Mouse (Mus musculus) heart, embryonic 15.5 days (tissue): ENCODE measurements around the gene Cyp1a2. TPM values are rescaled to one million over a fixed set of nuclear protein-coding genes. Genes with fewer than 3 reads are reported as not detected.

Source experiments
- ATAC-seq: fragments of 200-750 bp; cut with Nextera tagmentation; replicated peaks from 2 replicates; pipeline ENCODE4 v1.8.0; 2017; ENCODE audit warnings: low read depth, moderate TSS enrichment; ENCODE audit not compliant: insufficient number of reproducible peaks, insufficient read depth, low FRiP score
- H3K27ac ChIP-seq: fragments of 300-500 bp; sonication (generic); 2 replicates; pipeline ENCODE4 v1.5.1; 2015; ENCODE audit warnings: mild to moderate bottlenecking, inconsistent platforms
- H3K27me3 ChIP-seq: fragments of 300-500 bp; sonication (generic); 2 replicates; pipeline ENCODE4 v1.6.1; 2015; ENCODE audit warnings: inconsistent platforms
- H3K36me3 ChIP-seq: fragments of 300-500 bp; sonication (generic); 2 replicates; pipeline ENCODE4 v1.6.1; 2015; ENCODE audit warnings: mild to moderate bottlenecking, inconsistent platforms
- H3K4me1 ChIP-seq: fragments of 300-500 bp; sonication (generic); replicated peaks from 2 replicates; pipeline ENCODE4 v1.6.1; 2015; ENCODE audit warnings: inconsistent platforms
- H3K4me2 ChIP-seq: fragments of 300-500 bp; sonication (generic); 2 replicates; pipeline ENCODE4 v1.6.1; 2015; ENCODE audit warnings: inconsistent platforms, mild to moderate bottlenecking, moderate library complexity
- H3K4me3 ChIP-seq: fragments of 300-500 bp; sonication (generic); 2 replicates; pipeline ENCODE4 v1.5.1; 2015; ENCODE audit warnings: mild to moderate bottlenecking, inconsistent platforms
- H3K9ac ChIP-seq: fragments of 300-500 bp; sonication (generic); 2 replicates; pipeline ENCODE4 v1.6.1; 2015; ENCODE audit warnings: mild to moderate bottlenecking, inconsistent platforms
- H3K9me3 ChIP-seq: fragments of 300-500 bp; sonication (generic); replicated peaks from 2 replicates; pipeline ENCODE4 v1.6.1; 2016; ENCODE audit warnings: inconsistent platforms
- WGBS: fragments of 180-500 bp; shearing (Covaris S2); methylation state at CpG from one replicate; pipeline ENCODE4 v1.1.7; 2015; ENCODE audit warnings: mixed read lengths; 5-methylcytosine and 5-hydroxymethylcytosine counted together
- polyA plus RNA-seq: library from polyadenylated mRNA; unstranded; fragments of >200 nt; fragmentation: Nextera tagmentation; extraction: Ambion mirVana; gene quantifications from 2 replicates; pipeline ENCODE4 v1.2.1, GENCODE M21; 2015

Gene Cyp1a2
- polyA plus RNA-seq, 1 experiment from 2014 or later, result not detected

DNA sequence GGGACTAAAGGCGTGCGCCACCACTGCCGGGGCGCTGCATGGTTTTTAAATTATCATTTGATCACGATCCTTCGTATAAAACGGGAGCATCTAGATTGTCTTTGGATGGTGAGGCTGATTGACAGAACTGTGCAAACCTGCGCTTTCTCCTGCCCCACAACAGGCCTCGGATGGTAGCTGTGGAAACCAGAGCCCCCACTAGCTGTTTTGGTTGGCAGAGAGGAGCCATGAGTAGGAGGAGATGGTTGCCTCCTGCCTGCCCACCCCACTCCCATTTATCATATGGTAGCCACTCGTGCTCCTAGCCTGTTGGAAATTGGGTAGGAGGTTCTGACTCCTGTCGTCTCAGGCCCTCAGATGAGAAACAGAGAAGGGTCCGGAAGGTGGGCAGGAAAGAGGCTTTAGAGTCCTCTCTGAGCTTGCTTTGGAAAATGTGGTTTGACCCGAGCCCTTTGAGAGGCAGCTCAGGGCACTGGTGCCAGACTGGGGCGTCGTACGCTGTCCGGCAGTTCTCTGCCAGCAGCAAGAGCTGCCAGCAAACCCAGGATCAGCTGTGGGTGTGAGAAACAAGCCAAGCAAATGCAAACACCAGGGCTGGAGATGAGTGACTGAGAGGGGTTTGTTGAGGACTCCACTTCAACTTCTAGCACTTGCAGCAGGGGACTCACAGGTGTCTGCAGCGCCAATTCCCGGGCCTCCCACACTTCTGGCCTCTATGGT, 26.7 kb downstream of the Cyp1a2 start:
- Histone ChIP-seq H3K27me3 (peaks cover 7% of the 10 kb centered on the region; the same call in 1 of the 2 replicates), H3K4me1 (peaks cover 7% of the 10 kb centered on the region), H3K36me3 (no peaks in the 10 kb centered on the region), H3K9ac (no peak overlapping the region), H3K4me3 (no peak overlapping the region), H3K4me2 (no peak overlapping the region), H3K9me3 (no peaks in the 10 kb centered on the region), H3K27ac (no peak overlapping the region)
- WGBS, result 77% methylated on average over 19 of the region's 19 CpGs
- no peak for ATAC-seq

DNA sequence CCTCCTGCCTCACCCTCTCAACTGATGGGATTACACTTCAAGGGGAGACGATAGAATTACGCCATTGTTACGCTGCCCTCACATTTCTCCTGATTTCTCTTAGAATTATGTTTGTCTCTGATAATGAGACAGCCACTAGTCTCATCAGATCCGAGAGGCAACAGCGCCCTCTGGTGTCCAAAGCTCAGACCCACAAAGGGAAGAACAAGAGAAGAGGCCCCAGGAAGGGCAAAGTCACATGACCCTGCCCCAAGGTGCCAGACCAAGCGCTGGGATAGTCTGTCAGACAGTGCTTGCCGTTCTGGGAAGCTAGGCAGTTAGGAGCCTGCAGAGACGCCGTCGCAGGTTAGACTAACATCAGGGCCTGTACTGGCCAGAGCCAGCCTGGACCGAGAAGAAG, 27.8 kb downstream of the Cyp1a2 start:
- WGBS, result 3% methylated on average over 11 of the region's 11 CpGs
- ATAC-seq, result peak; percentile 74; the same call in 1 of the 2 replicates
- H3K27ac ChIP-seq, result no peak overlapping the region
- H3K4me1 ChIP-seq, result peaks cover 11% of the 10 kb centered on the region
- H3K36me3 ChIP-seq, result no peaks in the 10 kb centered on the region
- peak overlapping the region; percentile 20; the same call in 1 of the 2 replicates for H3K4me3 ChIP-seq
- peaks cover 7% of the 10 kb centered on the region; the same call in 1 of the 2 replicates for H3K27me3 ChIP-seq
- H3K9me3 ChIP-seq, result no peaks in the 10 kb centered on the region
- peak overlapping the region; percentile 59 for H3K4me2 ChIP-seq
- H3K9ac ChIP-seq, result peak overlapping the region; percentile 30; the same call in 1 of the 2 replicates

DNA sequence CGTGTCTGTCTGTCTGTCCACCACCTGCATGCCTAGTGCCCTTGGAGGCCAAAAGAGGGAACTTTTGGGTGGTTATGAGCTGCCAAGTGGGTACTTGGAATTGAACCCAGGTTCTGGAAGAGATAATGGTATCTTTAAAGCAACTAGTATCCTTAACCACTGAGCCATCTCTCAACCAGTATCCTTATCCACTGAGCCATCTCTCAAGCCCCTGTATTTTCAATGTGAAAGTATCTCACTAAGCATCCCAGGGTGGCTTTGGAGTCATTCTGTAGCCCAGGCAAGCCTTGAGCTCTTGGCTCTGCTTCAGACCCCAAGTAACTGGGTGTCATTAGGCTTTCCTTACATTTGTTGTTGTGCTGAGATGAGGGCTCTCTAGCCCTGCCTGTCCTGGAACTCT, 28.5 kb downstream of the Cyp1a2 start:
- H3K36me3 ChIP-seq, result no peaks in the 10 kb centered on the region
- WGBS, result 95% methylated on average over 1 of the region's 1 CpGs
- no peak overlapping the region for H3K9ac ChIP-seq
- no peaks in the 10 kb centered on the region for H3K9me3 ChIP-seq
- no peak overlapping the region for H3K27ac ChIP-seq
- no peak for ATAC-seq
- H3K27me3 ChIP-seq, result peaks cover 7% of the 10 kb centered on the region; the same call in 1 of the 2 replicates
- H3K4me1 ChIP-seq, result peaks cover 12% of the 10 kb centered on the region
- H3K4me2 ChIP-seq, result no peak overlapping the region
- H3K4me3 ChIP-seq, result no peak overlapping the region

DNA sequence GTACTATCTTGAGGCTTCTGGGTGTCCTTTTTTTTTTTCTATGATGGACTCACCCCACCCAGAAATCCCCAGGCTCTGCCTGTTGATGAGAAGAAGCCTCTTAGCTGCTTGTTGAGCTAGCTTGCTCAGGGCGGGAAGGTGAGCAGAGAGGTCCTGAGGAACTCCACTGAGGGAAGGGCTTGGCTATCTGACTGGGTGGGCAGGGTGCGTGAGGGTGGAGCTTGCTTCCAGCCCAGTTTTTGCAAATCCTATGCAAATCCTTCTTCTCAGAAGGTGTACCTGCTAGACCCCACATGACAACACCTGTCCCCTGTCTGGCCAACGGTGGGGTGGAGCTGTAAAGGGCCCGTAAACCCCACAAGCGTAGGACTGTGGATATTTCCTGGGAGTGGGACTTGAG, 30.2 kb downstream of the Cyp1a2 start, which contains the start of gene Csk:
Gene Csk, minus strand, starts transcription at position 349 of the 400 bp plus-strand sequence.
- Histone ChIP-seq H3K4me2 (no peak within 1 kb of the TSS), H3K27ac (no peak within 1 kb of the TSS), H3K4me3 (no peak within 1 kb of the TSS), H3K4me1 (peaks cover 12% of the 10 kb centered on the region), H3K9me3 (no peaks in the 10 kb centered on the region), H3K9ac (no peak within 1 kb of the TSS), H3K27me3 (peaks cover 7% of the 10 kb centered on the region; the same call in 1 of the 2 replicates), H3K36me3 (no peaks in the 10 kb centered on the region)
- no peak for ATAC-seq
- 68% methylated on average over 5 of the region's 5 CpGs for WGBS

DNA sequence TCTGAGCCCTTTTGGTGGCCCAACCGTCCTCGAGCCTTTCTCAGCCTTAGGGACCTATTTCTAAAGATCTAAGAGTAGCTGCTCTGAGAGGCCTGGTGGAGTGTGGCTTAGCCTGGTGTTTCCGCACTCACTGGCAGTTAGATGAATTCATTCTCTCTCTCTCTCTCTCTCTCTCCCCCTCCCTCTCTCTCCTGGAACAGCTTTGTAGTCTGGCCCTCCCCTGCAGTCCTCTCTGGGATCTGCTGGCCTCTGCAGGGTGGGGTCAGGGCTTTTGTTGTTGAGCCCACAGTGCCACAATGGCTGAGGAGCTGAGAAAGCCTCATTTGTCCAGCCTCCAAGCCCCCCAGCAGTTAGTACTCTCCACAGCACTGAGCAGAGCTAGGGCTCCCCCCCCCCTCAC, 30.6 kb downstream of the Cyp1a2 start:
- Histone ChIP-seq H3K4me3 (no peak overlapping the region), H3K9me3 (no peaks in the 10 kb centered on the region), H3K27ac (no peak overlapping the region), H3K9ac (no peak overlapping the region), H3K27me3 (peaks cover 7% of the 10 kb centered on the region; the same call in 1 of the 2 replicates), H3K4me1 (peaks cover 12% of the 10 kb centered on the region), H3K36me3 (no peaks in the 10 kb centered on the region), H3K4me2 (no peak overlapping the region)
- WGBS, result 65% methylated on average over 3 of the region's 3 CpGs
- ATAC-seq, result no peak

DNA sequence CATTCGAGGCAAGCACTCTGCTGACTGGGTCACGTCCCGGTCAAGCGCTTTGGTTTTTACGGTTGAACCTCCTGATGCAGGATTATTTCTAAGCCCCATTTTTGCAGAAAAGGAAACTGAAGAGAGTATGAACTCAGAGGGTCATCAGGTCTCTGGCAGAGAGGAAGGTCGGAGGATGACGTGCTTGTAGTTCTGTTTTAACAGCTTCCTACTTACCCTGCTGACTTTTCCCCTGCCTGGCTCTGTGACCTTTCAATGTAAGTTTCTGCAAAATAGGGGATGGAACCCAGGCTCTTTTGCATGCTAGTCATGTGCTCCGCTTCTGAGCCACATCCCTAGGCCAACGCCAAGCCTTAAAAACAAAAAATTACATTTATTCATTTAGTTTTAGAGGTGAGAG, 31.2 kb downstream of the Cyp1a2 start:
- H3K4me1 ChIP-seq, result peaks cover 12% of the 10 kb centered on the region
- no peak overlapping the region for H3K4me3 ChIP-seq
- no peak overlapping the region for H3K9ac ChIP-seq
- H3K27ac ChIP-seq, result no peak overlapping the region
- no peaks in the 10 kb centered on the region for H3K9me3 ChIP-seq
- H3K36me3 ChIP-seq, result no peaks in the 10 kb centered on the region
- H3K4me2 ChIP-seq, result no peak overlapping the region
- ATAC-seq, result no peak
- 75% methylated on average over 9 of the region's 9 CpGs for WGBS
- H3K27me3 ChIP-seq, result peaks cover 7% of the 10 kb centered on the region; the same call in 1 of the 2 replicates

DNA sequence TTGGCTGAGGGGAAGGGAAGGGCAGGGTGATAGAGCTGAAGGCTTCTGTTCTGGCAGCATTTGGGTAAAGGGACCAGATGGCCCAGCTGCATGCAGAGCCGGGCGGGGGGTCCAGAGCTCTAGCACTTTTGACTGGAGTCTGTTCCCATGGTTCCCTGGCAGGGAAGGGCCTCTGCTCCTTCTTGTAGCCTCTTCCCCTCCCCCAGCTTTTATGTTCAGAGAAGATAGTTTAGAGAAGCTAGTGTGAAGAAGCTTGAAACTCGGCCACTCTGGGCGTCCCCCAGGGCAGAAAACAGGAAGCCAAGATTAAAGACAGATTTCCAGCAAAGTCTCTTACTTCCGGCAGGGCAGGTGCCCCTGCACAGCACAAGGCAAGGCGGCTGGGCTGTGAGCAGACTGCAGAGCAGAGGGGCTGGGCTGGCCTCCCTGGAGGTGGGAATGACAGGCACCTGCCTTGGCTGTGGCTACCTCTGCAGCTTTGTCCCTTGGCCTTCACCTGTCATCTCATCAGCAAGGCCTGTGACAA, 32.7 kb downstream of the Cyp1a2 start:
- WGBS, result 32% methylated on average over 6 of the region's 6 CpGs
- ATAC-seq, result no peak

DNA sequence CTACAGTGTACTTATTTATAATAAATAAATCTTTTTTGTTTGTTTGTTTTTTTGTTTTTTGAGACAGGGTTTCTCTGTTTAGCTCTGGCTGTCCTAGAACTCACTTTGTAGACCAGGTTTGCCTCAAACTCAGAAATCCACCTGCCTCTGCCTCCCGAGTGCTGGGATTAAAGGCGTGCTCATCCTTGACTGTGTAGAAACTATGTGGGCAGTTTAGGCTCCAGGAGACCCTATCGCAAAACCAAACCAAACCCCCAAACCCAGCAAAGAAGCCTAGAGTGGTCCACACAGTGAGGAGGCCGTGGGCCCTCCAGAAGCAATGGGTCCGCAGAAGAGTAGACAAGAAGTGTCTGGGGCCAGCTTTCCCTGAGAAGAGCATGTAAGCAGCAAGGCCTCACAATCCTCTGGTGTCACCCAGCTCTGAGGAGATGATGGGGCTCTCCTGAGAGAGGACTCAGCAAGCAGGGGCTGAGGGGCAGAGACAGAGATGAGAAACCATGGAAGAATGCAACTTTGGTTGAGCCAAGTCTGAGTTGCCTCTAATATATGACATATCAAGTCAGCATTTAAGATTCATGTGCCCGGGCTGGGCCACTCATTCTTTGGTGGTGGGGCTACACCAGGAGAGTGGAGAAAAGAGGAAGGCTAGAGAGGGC, 33.2 kb downstream of the Cyp1a2 start:
- no peak for ATAC-seq
- peaks cover 7% of the 10 kb centered on the region; the same call in 1 of the 2 replicates for H3K27me3 ChIP-seq
- peaks cover 11% of the 10 kb centered on the region; the same call in 1 of the 2 replicates for H3K4me1 ChIP-seq
- H3K9ac ChIP-seq, result no peak overlapping the region
- 80% methylated on average over 6 of the region's 6 CpGs for WGBS
- no peaks in the 10 kb centered on the region for H3K36me3 ChIP-seq
- H3K9me3 ChIP-seq, result no peaks in the 10 kb centered on the region
- H3K4me2 ChIP-seq, result no peak overlapping the region
- no peak overlapping the region for H3K4me3 ChIP-seq
- H3K27ac ChIP-seq, result peak overlapping the region; percentile 27; the same call in 1 of the 2 replicates

More for the DNA sequence above, 32.7 kb downstream of the Cyp1a2 start:
- H3K4me2 ChIP-seq, result no peak overlapping the region; the same call in 1 of the 2 replicates
- no peaks in the 10 kb centered on the region for H3K36me3 ChIP-seq
- peaks cover 10% of the 10 kb centered on the region for H3K4me1 ChIP-seq
- no peak overlapping the region for H3K4me3 ChIP-seq
- peak overlapping the region; percentile 27; the same call in 1 of the 2 replicates for H3K27ac ChIP-seq
- no peaks in the 10 kb centered on the region for H3K9me3 ChIP-seq
- H3K27me3 ChIP-seq, result peaks cover 7% of the 10 kb centered on the region; the same call in 1 of the 2 replicates
- H3K9ac ChIP-seq, result no peak overlapping the region

DNA sequence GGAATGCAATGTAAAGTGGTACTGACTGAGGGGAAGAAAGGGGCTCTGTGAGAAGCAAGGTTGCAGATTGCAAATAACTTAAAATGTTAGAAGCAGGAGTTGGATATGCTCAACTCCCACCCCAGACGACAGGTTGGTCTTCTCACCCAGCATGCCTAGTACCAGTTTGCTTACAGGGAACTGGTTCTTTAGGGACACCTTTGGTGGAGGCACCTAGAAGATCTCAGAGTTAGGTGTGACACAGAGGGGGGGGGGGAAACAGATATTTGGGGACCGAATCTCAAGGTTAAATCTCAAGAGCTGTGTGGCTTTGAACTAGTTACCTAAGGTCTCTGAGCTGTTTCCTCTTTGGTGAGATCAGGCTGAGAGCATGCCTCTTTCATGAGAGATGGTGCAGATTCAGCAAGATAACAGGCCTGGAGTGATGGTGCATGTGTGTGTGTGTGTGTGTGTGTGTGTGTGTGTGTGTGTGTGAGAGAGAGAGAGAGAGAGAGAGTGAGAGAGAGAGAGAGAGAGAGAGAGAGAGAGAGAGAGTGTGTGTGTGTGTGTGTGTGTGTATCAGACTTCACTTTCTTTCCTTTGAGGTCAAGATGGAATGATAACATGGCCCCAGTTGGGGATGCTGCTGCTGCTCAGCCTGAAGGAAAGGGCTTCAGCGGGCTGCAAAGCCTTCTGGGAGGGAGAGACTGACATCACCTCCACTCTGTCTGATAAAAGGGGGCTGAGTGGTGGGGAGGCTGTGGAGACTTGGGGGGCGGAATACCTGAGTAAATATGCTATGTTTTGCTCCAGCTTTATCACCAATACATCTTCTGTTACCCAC, 36.0 kb downstream of the Cyp1a2 start:
- ATAC-seq, result no peak
- Histone ChIP-seq H3K4me3 (no peak overlapping the region), H3K27me3 (no peaks in the 10 kb centered on the region), H3K9me3 (no peaks in the 10 kb centered on the region), H3K36me3 (no peaks in the 10 kb centered on the region), H3K9ac (no peak overlapping the region), H3K4me1 (peaks cover 30% of the 10 kb centered on the region), H3K27ac (peak overlapping the region; percentile 24; the same call in 1 of the 2 replicates), H3K4me2 (no peak overlapping the region)
- WGBS, result 58% methylated on average over 4 of the region's 4 CpGs

DNA sequence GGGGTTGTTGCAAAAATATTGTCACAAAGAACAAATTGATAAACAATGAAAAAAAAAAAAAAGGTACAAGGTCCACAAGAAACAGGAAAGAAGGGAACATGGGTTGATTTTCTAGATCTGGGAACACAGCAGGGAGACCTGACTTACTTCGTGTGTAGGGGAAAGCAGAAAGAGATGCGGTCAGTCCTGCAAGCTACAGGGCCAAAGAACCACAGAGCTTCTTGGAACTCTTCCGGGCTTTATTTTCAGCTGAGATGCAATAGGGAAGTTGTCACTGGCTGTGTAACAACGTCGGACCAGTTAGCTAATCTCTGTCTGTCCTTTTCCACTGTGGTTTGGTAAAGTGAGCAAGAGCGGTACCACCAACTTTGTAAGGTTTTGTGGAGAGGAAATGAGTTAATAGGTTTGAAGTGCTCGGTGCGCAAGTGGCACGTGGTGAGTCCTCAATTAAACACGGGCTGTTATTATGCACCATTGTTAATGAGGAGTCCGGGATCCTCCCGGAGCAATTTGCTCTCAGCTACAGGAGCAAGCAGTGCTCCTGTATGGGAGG, 36.9 kb downstream of the Cyp1a2 start:
- Histone ChIP-seq H3K4me2 (no peak overlapping the region), H3K4me1 (peaks cover 36% of the 10 kb centered on the region), H3K4me3 (no peak overlapping the region), H3K9ac (no peak overlapping the region), H3K36me3 (no peaks in the 10 kb centered on the region), H3K9me3 (no peaks in the 10 kb centered on the region), H3K27me3 (no peaks in the 10 kb centered on the region), H3K27ac (peak overlapping the region; percentile 24; the same call in 1 of the 2 replicates)
- no peak for ATAC-seq
- 71% methylated on average over 12 of the region's 12 CpGs for WGBS
